Mouse (Mus musculus) mature B cell (primary cell): ENCODE measurements around the gene Mcm10.

Experiments
- in situ Hi-C: fragments of 300-500 bp; cut with MboI; formaldehyde crosslinking; loops from 2 replicates; pipeline ENCODE4 v1.14.3; 2019

Mcm10 gene

GRCm38 (mm10) chr2:5012491-5013324, at the start of gene Mcm10:
Mcm10 (minus strand) TSS chr2:5012791.
- in situ Hi-C loops, result no loop called here

- in situ Hi-C loops, result no loop called here
Measured at GRCm38 (mm10) chr2:5061133-5061708, 48.6 kb upstream of the Mcm10 start.

GRCm38 (mm10) chr2:5059997-5060396, 47.4 kb upstream of the Mcm10 start:
- in situ Hi-C loops, result no loop called here

- in situ Hi-C loops, result no loop called here
Measured at GRCm38 (mm10) chr2:5058436-5058835, 45.8 kb upstream of the Mcm10 start.

- in situ Hi-C loops, result no loop called here
Measured at GRCm38 (mm10) chr2:5050562-5050961, 38.0 kb upstream of the Mcm10 start.

GRCm38 (mm10) chr2:5047016-5047415, 34.4 kb upstream of the Mcm10 start:
- in situ Hi-C loops, result no loop called here

GRCm38 (mm10) chr2:5045269-5045965, 32.8 kb upstream of the Mcm10 start:
- in situ Hi-C loops, result no loop called here

- in situ Hi-C loops, result no loop called here
Measured at GRCm38 (mm10) chr2:5044321-5044720, 31.7 kb upstream of the Mcm10 start.

GRCm38 (mm10) chr2:5043476-5043761, 30.8 kb upstream of the Mcm10 start:
- in situ Hi-C loops, result no loop called here

GRCm38 (mm10) chr2:5042616-5043475, 30.3 kb upstream of the Mcm10 start:
- in situ Hi-C loops, result no loop called here

GRCm38 (mm10) chr2:5041854-5042253, 29.3 kb upstream of the Mcm10 start:
- in situ Hi-C loops, result no loop called here

- in situ Hi-C loops, result no loop called here
Measured at GRCm38 (mm10) chr2:5040281-5041161, 27.9 kb upstream of the Mcm10 start.

GRCm38 (mm10) chr2:5039350-5040170, 27.0 kb upstream of the Mcm10 start:
- in situ Hi-C loops, result no loop called here

- in situ Hi-C loops, result no loop called here
Measured at GRCm38 (mm10) chr2:5038320-5038719, 25.7 kb upstream of the Mcm10 start.

GRCm38 (mm10) chr2:5037390-5037789, 24.8 kb upstream of the Mcm10 start:
- in situ Hi-C loops, result no loop called here

- in situ Hi-C loops, result no loop called here
Measured at GRCm38 (mm10) chr2:5036411-5037076, 24.0 kb upstream of the Mcm10 start.

- in situ Hi-C loops, result no loop called here
Measured at GRCm38 (mm10) chr2:5035241-5035640, 22.6 kb upstream of the Mcm10 start.

GRCm38 (mm10) chr2:5034801-5035200, 22.2 kb upstream of the Mcm10 start:
- in situ Hi-C loops, result no loop called here

- in situ Hi-C loops, result no loop called here
Measured at GRCm38 (mm10) chr2:5033546-5034420, 21.2 kb upstream of the Mcm10 start.
